Mouse (Mus musculus) ES-E14 (cell line): ENCODE measurements at regions not wholly inside any gene's neighbourhood (a gene's known extent, or its start where the extent isn't known, plus 50 kb on each side); places are given as distances from the start of the nearest gene placed in this dataset.

Experiments
- CHD2 ChIP-seq: IDR thresholded peaks from 2 replicates; pipeline ENCODE4 v1.6.1; 2014; ENCODE audit warnings: mild to moderate bottlenecking, low read depth, low read length, inconsistent platforms
- HCFC1 ChIP-seq: IDR thresholded peaks from 2 replicates; pipeline ENCODE4 v1.6.1; 2012; ENCODE audit warnings: low read length, inconsistent platforms, borderline replicate concordance; ENCODE audit not compliant: insufficient read depth
- ZC3H11A ChIP-seq: IDR thresholded peaks from 2 replicates; pipeline ENCODE4 v1.6.1; 2012; ENCODE audit warnings: low read depth, mild to moderate bottlenecking, inconsistent platforms, low read length, borderline replicate concordance
- ZNF384 ChIP-seq: IDR thresholded peaks from 2 replicates; pipeline ENCODE4 v1.6.1; 2012; ENCODE audit warnings: low read depth, low read length, inconsistent platforms

DNA sequence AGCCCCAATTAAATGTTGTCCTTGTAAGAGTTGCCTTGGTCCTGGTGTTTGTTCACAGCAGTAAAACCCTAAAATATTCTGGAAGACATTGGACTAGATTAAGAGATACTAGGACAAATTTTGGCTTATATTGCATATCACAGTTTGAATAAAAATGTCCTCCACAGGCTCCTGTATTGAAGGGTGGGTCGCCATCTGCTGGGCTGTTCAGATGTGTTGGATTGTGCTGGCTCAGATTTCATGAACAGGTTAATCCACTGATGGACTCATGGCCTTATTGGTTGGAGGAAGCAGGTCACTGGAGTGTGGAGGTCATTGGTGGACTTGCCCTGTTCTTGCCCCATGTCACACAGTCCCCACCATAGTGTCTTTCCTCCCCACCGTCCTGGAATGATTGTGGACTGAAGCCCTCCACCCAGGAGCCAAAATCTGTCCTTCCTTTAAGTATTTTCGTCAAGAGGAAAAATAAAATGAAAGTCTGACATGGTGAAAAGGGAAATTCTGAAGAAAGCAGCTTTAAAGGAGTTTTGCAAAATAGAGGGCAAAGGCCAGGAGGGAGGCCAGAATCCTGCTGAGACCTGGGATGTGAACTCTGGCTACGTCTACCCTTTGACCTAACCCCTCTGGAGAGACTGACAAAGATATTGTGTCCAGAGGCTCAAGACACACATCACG is 72.6 kb downstream of the Xrcc2 start:
- TF ChIP-seq CHD2 (no peak), HCFC1 (no peak), ZC3H11A (no peak), ZNF384 (no peak)
